In the genomic region with DNA sequence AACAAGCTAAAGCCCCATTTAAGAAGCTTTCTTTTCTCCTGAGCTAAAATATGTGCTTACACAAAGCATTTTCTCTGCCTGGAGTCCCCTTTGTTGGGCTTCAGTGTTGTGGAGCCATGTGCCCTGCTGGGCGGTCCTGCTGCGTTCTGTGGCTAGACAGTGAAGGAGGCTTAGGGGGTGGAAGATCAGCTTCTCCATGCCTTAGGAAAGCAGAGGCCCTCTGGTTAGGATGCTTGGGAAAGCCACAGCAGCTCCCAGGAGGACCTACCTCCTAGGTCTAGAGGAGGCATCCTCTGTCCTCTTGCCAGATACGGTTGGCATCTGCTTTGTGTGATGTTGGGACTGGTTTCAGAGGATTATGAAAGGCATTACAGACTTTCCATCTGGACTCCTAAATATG, we compare ENCODE assay signal across 14 mouse cellular contexts. TPM values are rescaled to one million over a fixed set of nuclear protein-coding genes. Genes with fewer than 3 reads are reported as not detected.
DNase-seq lines count a peak whose midpoint lies in the region; ATAC-seq lines count a peak whose summit lies in the region.
"Had no signal": no experiment of that assay in that cellular context is flagged by ENCODE, and none has a peak within 500 bp of the region (broad histone marks: within the 10 kb centered on the region; RNA-seq: fewer than 3 reads in every experiment).

No protein-coding gene starts in this region.

- H3K36me3 ChIP-seq in embryonic facial prominence, embryonic 12.5 days = no peaks in the 10 kb centered on the region
- H3K36me3 ChIP-seq in hindbrain, embryonic 12.5 days = no peaks in the 10 kb centered on the region
- H3K36me3 ChIP-seq in midbrain, embryonic 15.5 days (replicated peaks) = no peaks in the 10 kb centered on the region
- H3K36me3 ChIP-seq: heart, embryonic 15.5 days had no signal

- H3K9me3 ChIP-seq in embryonic facial prominence, embryonic 12.5 days = no peaks in the 10 kb centered on the region
- no peaks in the 10 kb centered on the region for H3K9me3 ChIP-seq in hindbrain, embryonic 12.5 days (replicated peaks)
- H3K9me3 ChIP-seq in midbrain, embryonic 15.5 days = no peaks in the 10 kb centered on the region
- H3K9me3 ChIP-seq: heart, embryonic 15.5 days had no signal

- peak; percentile 64 for DNase-seq in embryo, embryonic 10 days (ENCODE audit: low spot score)
- DNase-seq in kidney, adult 11 months = no peak
- DNase-seq in cerebellum, postnatal 36 days = no peak
- DNase-seq in urinary bladder, adult 2 months (ENCODE audit: low spot score) = no peak
- DNase-seq: adrenal gland, postnatal 25 days; cerebellum, adult 11-12 months; gastrocnemius, postnatal 10 days; kidney, postnatal 36 days had no signal

- no peaks in the 10 kb centered on the region for H3K27me3 ChIP-seq in embryonic facial prominence, embryonic 12.5 days
- H3K27me3 ChIP-seq in hindbrain, embryonic 12.5 days = no peaks in the 10 kb centered on the region
- H3K27me3 ChIP-seq in midbrain, embryonic 15.5 days (replicated peaks) = no peaks in the 10 kb centered on the region; the same call in 1 of the 2 replicates
- H3K27me3 ChIP-seq: heart, embryonic 15.5 days had no signal

- peaks cover 13% of the 10 kb centered on the region for H3K4me1 ChIP-seq in embryonic facial prominence, embryonic 12.5 days
- H3K4me1 ChIP-seq in hindbrain, embryonic 12.5 days = peaks cover 30% of the 10 kb centered on the region
- peaks cover 14% of the 10 kb centered on the region for H3K4me1 ChIP-seq in midbrain, embryonic 15.5 days

- H3K27ac ChIP-seq in embryonic facial prominence, embryonic 12.5 days = 0 out of 2 replicates have a peak overlapping the region, but pooled peaks have one; percentile 0
- H3K27ac ChIP-seq in hindbrain, embryonic 12.5 days = peak overlapping the region; percentile 85
- peak overlapping the region; percentile 42; the same call in 1 of the 2 replicates for H3K27ac ChIP-seq in midbrain, embryonic 15.5 days
- H3K27ac ChIP-seq: heart, embryonic 15.5 days; liver, embryonic 14.5 days had no signal

- no peak overlapping the region for H3K4me2 ChIP-seq in embryonic facial prominence, embryonic 12.5 days (replicated peaks)
- H3K4me2 ChIP-seq in hindbrain, embryonic 12.5 days (replicated peaks) = no peak overlapping the region
- H3K4me2 ChIP-seq in midbrain, embryonic 15.5 days = no peak overlapping the region
- H3K4me2 ChIP-seq: heart, embryonic 15.5 days had no signal

- no peak overlapping the region for H3K4me3 ChIP-seq in embryonic facial prominence, embryonic 12.5 days
- no peak overlapping the region for H3K4me3 ChIP-seq in hindbrain, embryonic 12.5 days
- H3K4me3 ChIP-seq in midbrain, embryonic 15.5 days = no peak overlapping the region
- H3K4me3 ChIP-seq: heart, embryonic 15.5 days had no signal

- H3K9ac ChIP-seq in embryonic facial prominence, embryonic 12.5 days = no peak overlapping the region
- H3K9ac ChIP-seq in hindbrain, embryonic 12.5 days = no peak overlapping the region
- H3K9ac ChIP-seq in midbrain, embryonic 15.5 days = no peak overlapping the region
- H3K9ac ChIP-seq: heart, embryonic 15.5 days; liver, embryonic 14.5 days had no signal

- no peak for ATAC-seq in embryonic facial prominence, embryonic 12.5 days (ENCODE audit: insufficient number of reproducible peaks, insufficient read depth, low FRiP score, low TSS enrichment)
- 0 out of 2 replicates have a peak, but pooled peaks have one; percentile 71 for ATAC-seq in hindbrain, embryonic 12.5 days (ENCODE audit: low FRiP score)
- peak; percentile 54 for ATAC-seq in midbrain, embryonic 15.5 days (replicated peaks)
- no peak for ATAC-seq in megakaryocyte, adult 5-6 weeks (ENCODE audit: poor library complexity, severe bottlenecking)

- 43% methylated on average over 3 of the region's 3 CpGs for WGBS in embryonic facial prominence, embryonic 12.5 days
- 15% methylated on average over 3 of the region's 3 CpGs for WGBS in hindbrain, embryonic 12.5 days
- 13% methylated on average over 3 of the region's 3 CpGs for WGBS in midbrain, embryonic 15.5 days

RNA-seq across cellular contexts. Expression of gene Nhsl1, which starts 56.5 kb away (rescaled TPM):
- 10.2 and 10.6 TPM in 2 replicates for polyA plus RNA-seq in embryonic facial prominence, embryonic 12.5 days (2016; fragmentation: Nextera tagmentation; extraction: Ambion mirVana)
- 21.9 and 22.0 TPM in 2 replicates for polyA plus RNA-seq in hindbrain, embryonic 12.5 days (2016; fragmentation: Nextera tagmentation; extraction: Ambion mirVana)
- polyA plus RNA-seq in midbrain, embryonic 15.5 days (2015; fragmentation: Nextera tagmentation; extraction: Ambion mirVana) = 12.7 and 12.9 TPM in 2 replicates
- total RNA-seq in megakaryocyte, adult 5-6 weeks (2015) = 0.27 and 1.1 TPM in 2 replicates
- total RNA-seq in megakaryocyte, adult 5-6 weeks (2017) = 0.04 and 0.20 TPM in 2 replicates
- 14.0 and 14.8 TPM in 2 replicates for polyA plus RNA-seq in urinary bladder, adult 2 months (2012; rRNA removed)

Comparison
In these comparisons a context has a peak if more than half of its experiments do, and no peak if none do; other contexts are left out.
1. ATAC-seq: peak in hindbrain, embryonic 12.5 days (single experiment) and midbrain, embryonic 15.5 days (single experiment); none in embryonic facial prominence, embryonic 12.5 days (single experiment) and megakaryocyte, adult 5-6 weeks (single experiment).
2. H3K27ac ChIP-seq: peak in every context shown above with its lines; median percentile 85 in hindbrain, embryonic 12.5 days; 42 in midbrain, embryonic 15.5 days; 0 in embryonic facial prominence, embryonic 12.5 days.